In the genomic region with DNA sequence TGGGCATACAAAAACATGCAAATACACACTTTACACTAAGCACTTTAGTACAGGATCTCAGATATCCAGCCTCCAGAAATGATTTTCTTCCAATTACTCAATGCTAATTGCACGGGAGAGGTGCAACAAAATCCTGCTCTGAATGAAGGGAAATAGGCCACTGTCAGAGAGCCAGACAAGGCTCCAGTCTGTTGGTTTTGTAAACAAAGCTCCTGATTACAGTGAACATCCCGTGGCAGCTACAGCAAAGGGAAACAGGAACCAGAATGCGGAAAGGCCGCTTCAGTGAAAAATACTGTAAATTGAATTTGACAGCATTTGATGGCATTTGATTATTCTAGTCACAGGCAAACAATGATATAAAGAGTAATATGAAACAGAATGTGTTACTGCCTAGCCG, we compare ENCODE assay signal across 14 mouse cellular contexts.
DNase-seq lines count a peak whose midpoint lies in the region; ATAC-seq and TF ChIP-seq lines count a peak whose summit lies in the region.
"Had no signal": no experiment of that assay in that cellular context is flagged by ENCODE, and none has a peak within 500 bp of the region (broad histone marks: within the 10 kb centered on the region; RNA-seq: fewer than 3 reads in every experiment).

No protein-coding gene starts in this region.

- H3K9ac ChIP-seq in heart, embryonic 16.5 days (ENCODE audit: low read length) = no peak overlapping the region
- H3K9ac ChIP-seq in midbrain, embryonic 13.5 days (replicated peaks) = no peak overlapping the region
- no peak overlapping the region for H3K9ac ChIP-seq in midbrain, postnatal 0 days (replicated peaks; ENCODE audit: low read length, poor library complexity, severe bottlenecking)
- H3K9ac ChIP-seq in lung, embryonic 14.5 days = no peak overlapping the region
- H3K9ac ChIP-seq: hindbrain, embryonic 13.5 days had no signal

- H3K36me3 ChIP-seq in heart, embryonic 16.5 days (ENCODE audit: control insufficient read depth, insufficient read depth) = no peaks in the 10 kb centered on the region
- no peaks in the 10 kb centered on the region for H3K36me3 ChIP-seq in heart, embryonic 10.5 days
- H3K36me3 ChIP-seq in midbrain, embryonic 13.5 days = no peaks in the 10 kb centered on the region
- H3K36me3 ChIP-seq in midbrain, postnatal 0 days (ENCODE audit: insufficient read depth, low read length) = no peaks in the 10 kb centered on the region
- no peaks in the 10 kb centered on the region for H3K36me3 ChIP-seq in lung, embryonic 14.5 days (ENCODE audit: insufficient read depth)
- H3K36me3 ChIP-seq: hindbrain, embryonic 13.5 days had no signal

- H3K4me1 ChIP-seq in heart, embryonic 16.5 days (ENCODE audit: control insufficient read depth, insufficient read depth, low read length) = no peaks in the 10 kb centered on the region
- 0 out of 2 replicates have a peak, but pooled peaks cover 2% of the 10 kb centered on the region for H3K4me1 ChIP-seq in heart, embryonic 10.5 days
- H3K4me1 ChIP-seq in midbrain, embryonic 13.5 days (replicated peaks) = peaks cover 9% of the 10 kb centered on the region; the same call in 1 of the 2 replicates
- no peaks in the 10 kb centered on the region; the same call in 1 of the 2 replicates for H3K4me1 ChIP-seq in midbrain, postnatal 0 days (ENCODE audit: insufficient read depth, low read length)
- peaks cover 8% of the 10 kb centered on the region for H3K4me1 ChIP-seq in lung, embryonic 14.5 days (ENCODE audit: insufficient read depth)

- ATAC-seq in heart, embryonic 16.5 days (replicated peaks; ENCODE audit: extremely low read depth, insufficient read depth, low FRiP score) = no peak
- no peak for ATAC-seq in midbrain, embryonic 13.5 days
- ATAC-seq in midbrain, postnatal 0 days (ENCODE audit: low FRiP score) = no peak
- no peak for ATAC-seq in lung, embryonic 14.5 days (ENCODE audit: insufficient read depth)

- no peaks in the 10 kb centered on the region for H3K9me3 ChIP-seq in heart, embryonic 16.5 days (replicated peaks; ENCODE audit: control insufficient read depth, low read length)
- no peaks in the 10 kb centered on the region for H3K9me3 ChIP-seq in heart, embryonic 10.5 days
- H3K9me3 ChIP-seq in midbrain, embryonic 13.5 days = no peaks in the 10 kb centered on the region
- no peaks in the 10 kb centered on the region for H3K9me3 ChIP-seq in midbrain, postnatal 0 days (ENCODE audit: low read length)
- H3K9me3 ChIP-seq in lung, embryonic 14.5 days (ENCODE audit: low read depth, low read length) = no peaks in the 10 kb centered on the region
- H3K9me3 ChIP-seq: hindbrain, embryonic 13.5 days had no signal

- 43% methylated on average over 5 of the region's 5 CpGs for WGBS in heart, embryonic 16.5 days
- 45% methylated on average over 5 of the region's 5 CpGs for WGBS in heart, embryonic 10.5 days
- 57% methylated on average over 5 of the region's 5 CpGs for WGBS in midbrain, embryonic 13.5 days
- 34% methylated on average over 5 of the region's 5 CpGs for WGBS in midbrain, postnatal 0 days
- 18% methylated on average over 5 of the region's 5 CpGs for WGBS in lung, embryonic 14.5 days

- TF ChIP-seq CTCF in midbrain, postnatal 0 days (IDR thresholded peaks at IDR 0.05) = no peak
- TF ChIP-seq CTCF in lung, embryonic 14.5 days (IDR thresholded peaks at IDR 0.05; ENCODE audit: low read depth) = no peak

- no peak for DNase-seq in heart, embryonic 10.5 days (ENCODE audit: low spot score)
- no peak for DNase-seq in midbrain, postnatal 0 days (ENCODE audit: low spot score)
- DNase-seq in lung, embryonic 14.5 days = peak; percentile 65
- peak; percentile 9 for DNase-seq in retina, postnatal 7 days (ENCODE audit: low read depth, low spot score)
- no peak for DNase-seq in adipocyte (ENCODE audit: low spot score)
- DNase-seq: adrenal gland, postnatal 36 days; cerebellum, adult 9-11 months; kidney, postnatal 25 days; right cerebral cortex, adult 18-20 months; thymus, postnatal 4 days had no signal

- H3K27ac ChIP-seq in heart, embryonic 16.5 days (ENCODE audit: low read length) = no peak overlapping the region
- no peak overlapping the region for H3K27ac ChIP-seq in heart, embryonic 10.5 days
- peak overlapping the region; percentile 11; the same call in 1 of the 2 replicates for H3K27ac ChIP-seq in midbrain, embryonic 13.5 days
- no peak overlapping the region for H3K27ac ChIP-seq in midbrain, postnatal 0 days (ENCODE audit: low read depth, low read length)
- H3K27ac ChIP-seq in lung, embryonic 14.5 days (ENCODE audit: low read depth) = no peak overlapping the region

- H3K27me3 ChIP-seq in heart, embryonic 16.5 days (ENCODE audit: control insufficient read depth, insufficient read depth, low read length) = no peaks in the 10 kb centered on the region
- no peaks in the 10 kb centered on the region for H3K27me3 ChIP-seq in heart, embryonic 10.5 days (ENCODE audit: insufficient read depth, poor library complexity, severe bottlenecking)
- no peaks in the 10 kb centered on the region for H3K27me3 ChIP-seq in midbrain, embryonic 13.5 days
- no peaks in the 10 kb centered on the region for H3K27me3 ChIP-seq in midbrain, postnatal 0 days (ENCODE audit: insufficient read depth, low read length)
- no peaks in the 10 kb centered on the region for H3K27me3 ChIP-seq in lung, embryonic 14.5 days (ENCODE audit: insufficient read depth, low read length)
- H3K27me3 ChIP-seq: CH12.LX; hindbrain, embryonic 13.5 days had no signal

- H3K4me2 ChIP-seq in heart, embryonic 16.5 days (ENCODE audit: low read depth, low read length) = peak overlapping the region; percentile 44
- H3K4me2 ChIP-seq in midbrain, embryonic 13.5 days (replicated peaks) = no peak overlapping the region
- H3K4me2 ChIP-seq in midbrain, postnatal 0 days (ENCODE audit: low read depth, low read length, poor library complexity, severe bottlenecking) = no peak overlapping the region
- H3K4me2 ChIP-seq in lung, embryonic 14.5 days = peak overlapping the region; percentile 48
- H3K4me2 ChIP-seq: hindbrain, embryonic 13.5 days had no signal

- 0 out of 2 replicates have a peak overlapping the region, but pooled peaks have one; percentile 8 for H3K4me3 ChIP-seq in heart, embryonic 16.5 days (ENCODE audit: low read length)
- no peak overlapping the region for H3K4me3 ChIP-seq in heart, embryonic 10.5 days
- no peak overlapping the region for H3K4me3 ChIP-seq in midbrain, embryonic 13.5 days (replicated peaks)
- H3K4me3 ChIP-seq in midbrain, postnatal 0 days (ENCODE audit: low read depth, low read length) = no peak overlapping the region
- H3K4me3 ChIP-seq in lung, embryonic 14.5 days (ENCODE audit: low read depth, low read length) = no peak overlapping the region
- H3K4me3 ChIP-seq: hindbrain, embryonic 13.5 days had no signal

Comparison
In these comparisons a context has a peak if more than half of its experiments do, and no peak if none do; other contexts are left out.
1. H3K4me2 ChIP-seq: peak in heart, embryonic 16.5 days (single experiment) and lung, embryonic 14.5 days (single experiment); none in midbrain, embryonic 13.5 days (single experiment) and midbrain, postnatal 0 days (single experiment).
2. DNase-seq: peak in lung, embryonic 14.5 days (single experiment) and retina, postnatal 7 days (single experiment); none in heart, embryonic 10.5 days (single experiment), midbrain, postnatal 0 days (single experiment) and adipocyte (single experiment).